Mouse (Mus musculus): ENCODE results near the gene Auts2.

The Auts2 gene

GRCm38 (mm10) chr5:132318026-132318765 lies 224.9 kb downstream of the Auts2 start:
- DNase-seq (ENCODE audit: low spot score): no peak

- DNase-seq (ENCODE audit: low spot score): no peak
Observed at GRCm38 (mm10) chr5:132316897-132317296, 226.2 kb downstream of the Auts2 start.

GRCm38 (mm10) chr5:132314300-132314699 lies 228.8 kb downstream of the Auts2 start:
- DNase-seq (ENCODE audit: low spot score): no peak

GRCm38 (mm10) chr5:132307000-132307399 lies 236.1 kb downstream of the Auts2 start:
- DNase-seq (ENCODE audit: low spot score): no peak

- no peak for DNase-seq (ENCODE audit: low spot score)
Observed at GRCm38 (mm10) chr5:132305354-132305934, 237.7 kb downstream of the Auts2 start.

GRCm38 (mm10) chr5:132302778-132303177 lies 240.4 kb downstream of the Auts2 start:
- no peak for DNase-seq (ENCODE audit: low spot score)

- DNase-seq (ENCODE audit: low spot score): no peak
Observed at GRCm38 (mm10) chr5:132300794-132301193, 242.3 kb downstream of the Auts2 start.

GRCm38 (mm10) chr5:132299716-132300115 lies 243.4 kb downstream of the Auts2 start:
- DNase-seq (ENCODE audit: low spot score): no peak

GRCm38 (mm10) chr5:132298996-132299395 lies 244.1 kb downstream of the Auts2 start:
- DNase-seq (ENCODE audit: low spot score): no peak

- no peak for DNase-seq (ENCODE audit: low spot score)
Observed at GRCm38 (mm10) chr5:132297309-132297708, 245.8 kb downstream of the Auts2 start.

- DNase-seq (ENCODE audit: low spot score): no peak
Observed at GRCm38 (mm10) chr5:132294469-132294868, 248.7 kb downstream of the Auts2 start.

- no peak for DNase-seq (ENCODE audit: low spot score)
Observed at GRCm38 (mm10) chr5:132292932-132293331, 250.2 kb downstream of the Auts2 start.

GRCm38 (mm10) chr5:132290606-132291535 lies 252.3 kb downstream of the Auts2 start:
- DNase-seq (ENCODE audit: low spot score): no peak

GRCm38 (mm10) chr5:132283741-132284140 lies 259.4 kb downstream of the Auts2 start:
- DNase-seq (ENCODE audit: low spot score): no peak

- DNase-seq (ENCODE audit: low spot score): no peak
Observed at GRCm38 (mm10) chr5:132274098-132274898, 268.8 kb downstream of the Auts2 start.

- DNase-seq (ENCODE audit: low spot score): no peak
Observed at GRCm38 (mm10) chr5:132272132-132272531, 271.0 kb downstream of the Auts2 start.

GRCm38 (mm10) chr5:132270896-132271295 lies 272.2 kb downstream of the Auts2 start:
- DNase-seq (ENCODE audit: low spot score): no peak

- DNase-seq (ENCODE audit: low spot score): no peak
Observed at GRCm38 (mm10) chr5:132270074-132270473, 273.1 kb downstream of the Auts2 start.

- DNase-seq (ENCODE audit: low spot score): no peak
Observed at GRCm38 (mm10) chr5:132268351-132268967, 274.7 kb downstream of the Auts2 start.

- no peak for DNase-seq (ENCODE audit: low spot score)
Observed at GRCm38 (mm10) chr5:132265015-132265414, 278.1 kb downstream of the Auts2 start.

GRCm38 (mm10) chr5:132261750-132262149 lies 281.4 kb downstream of the Auts2 start:
- DNase-seq (ENCODE audit: low spot score): no peak

Data from spleen, adult 12 weeks (tissue).